Mouse (Mus musculus): ENCODE data around the gene Mipep.

- no peak for TF ChIP-seq POLR2A (IDR thresholded peaks at IDR 0.05; ENCODE audit: control insufficient read depth, extremely low read depth, insufficient read depth, low read length, poor library complexity)
- TF ChIP-seq CTCF (IDR thresholded peaks at IDR 0.05; ENCODE audit: borderline replicate concordance, control insufficient read depth, extremely low read depth, insufficient read depth, low read length, poor library complexity), result no peak
Observed at GRCm38 (mm10) chr14:60846174-60846573, 61.8 kb downstream of the Mipep start.
